Mouse (Mus musculus) erythroblast, adult 5-6 weeks (primary cell): ENCODE measurements around the gene Kmt2b. TPM values are rescaled to one million over a fixed set of nuclear protein-coding genes. Genes with fewer than 3 reads are reported as not detected.

Experiments used
- ATAC-seq: replicated peaks from 2 replicates; pipeline ENCODE4 v1.8.0; 2016; ENCODE audit warnings: moderate number of reproducible peaks, mild to moderate bottlenecking, moderate TSS enrichment, inconsistent platforms; ENCODE audit not compliant: poor library complexity, low FRiP score, severe bottlenecking
- total RNA-seq, 2 experiments: library from RNA; stranded (forward) in 1 of 2; stranded (reverse) in 1 of 2; fragments of 150-400 nt in 1 of 2; fragments of 200-764, 138-1000 nt in 1 of 2; gene quantifications; 2 replicates each; pipeline versions ENCODE4 v1.2.3 to v1.2.4; 2015 to 2017; ENCODE audit warnings: low replicate concordance in 2 of 2

Gene Kmt2b
- total RNA-seq, 2 experiments from 2014 or later, result 14.9 to 35.0 TPM

DNA sequence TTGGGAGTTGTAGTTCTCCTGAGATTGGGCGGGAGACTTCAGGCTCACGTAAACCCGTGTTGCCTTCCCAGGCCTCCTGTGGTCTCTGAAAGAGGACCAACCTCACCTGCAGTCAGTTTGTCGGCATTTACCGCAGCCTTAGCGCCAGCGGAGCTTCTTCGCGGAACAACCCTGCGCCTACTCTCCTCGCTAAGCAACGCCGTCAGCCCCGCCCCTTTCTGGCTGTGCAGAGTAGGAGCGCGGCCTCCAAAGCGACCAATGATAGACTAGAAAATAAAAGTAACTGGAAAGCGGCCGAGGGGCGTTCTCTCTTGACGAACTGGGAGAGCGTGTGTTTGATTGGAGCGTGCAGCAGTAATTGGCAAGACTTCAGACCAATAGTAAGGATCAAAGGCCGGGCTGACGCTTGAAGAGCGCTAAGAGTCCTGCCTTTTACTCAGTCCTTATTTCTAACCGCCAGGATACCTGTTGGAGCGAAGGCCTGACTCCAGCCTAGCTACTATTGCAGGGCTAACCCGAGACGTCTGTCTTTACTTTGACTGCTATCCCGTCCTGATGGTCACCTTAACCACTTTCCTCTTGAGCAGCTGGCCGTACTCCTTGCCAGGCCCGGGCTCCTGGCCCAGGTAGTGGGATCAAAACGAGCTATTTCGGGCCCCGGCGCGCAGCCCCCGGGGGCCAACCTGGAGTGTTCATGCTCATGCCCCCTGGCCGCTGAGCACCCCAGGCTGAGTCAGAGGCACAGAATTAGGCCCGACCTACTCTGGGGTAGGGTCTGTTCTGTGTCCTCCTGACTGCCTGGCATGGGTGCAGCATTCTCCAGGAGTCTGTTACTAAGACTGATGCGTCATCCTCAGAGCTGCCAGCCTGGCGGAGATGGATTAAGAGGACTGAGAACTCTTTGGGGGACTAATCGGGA, 36.2 kb downstream of the Kmt2b start, which contains the start of the genes Hspb6 and Proser3:
Hspb6 (plus strand) TSS at position 77 of the 919 bp plus-strand sequence.
Proser3 (minus strand) TSS at position 198 of the 919 bp plus-strand sequence.
- ATAC-seq, result peak; percentile 89

DNA sequence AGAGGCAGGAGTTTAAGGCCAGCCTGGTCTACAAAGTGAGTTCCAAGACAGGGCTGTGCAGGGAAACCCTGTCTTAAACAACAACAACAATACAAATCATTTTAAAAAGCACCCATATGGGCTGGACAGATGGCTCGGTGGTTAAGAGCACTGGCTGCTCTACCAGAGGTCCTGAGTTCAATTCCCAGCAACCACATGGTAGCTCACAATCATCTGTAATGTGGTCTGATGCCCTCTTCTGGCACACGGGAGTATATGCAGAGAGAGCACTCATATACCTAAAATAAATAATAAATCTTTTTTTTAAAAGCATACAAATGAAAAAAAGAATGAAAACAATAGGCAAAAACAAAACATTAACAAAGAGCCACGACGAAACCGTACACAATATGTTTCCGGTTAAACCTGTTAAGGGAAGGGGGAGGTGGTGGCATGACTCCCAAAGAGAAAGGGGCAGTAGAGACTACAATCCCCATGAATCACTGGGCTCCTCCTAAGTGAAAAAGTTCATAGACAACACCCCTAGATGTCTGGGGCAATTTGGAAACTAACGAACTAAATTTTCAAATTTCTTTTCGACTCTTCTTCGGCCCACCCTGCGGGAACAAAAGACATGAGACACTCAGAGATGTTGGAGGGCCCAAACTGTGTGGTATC, 37.0 kb downstream of the Kmt2b start:
- peak; percentile 59 for ATAC-seq

DNA sequence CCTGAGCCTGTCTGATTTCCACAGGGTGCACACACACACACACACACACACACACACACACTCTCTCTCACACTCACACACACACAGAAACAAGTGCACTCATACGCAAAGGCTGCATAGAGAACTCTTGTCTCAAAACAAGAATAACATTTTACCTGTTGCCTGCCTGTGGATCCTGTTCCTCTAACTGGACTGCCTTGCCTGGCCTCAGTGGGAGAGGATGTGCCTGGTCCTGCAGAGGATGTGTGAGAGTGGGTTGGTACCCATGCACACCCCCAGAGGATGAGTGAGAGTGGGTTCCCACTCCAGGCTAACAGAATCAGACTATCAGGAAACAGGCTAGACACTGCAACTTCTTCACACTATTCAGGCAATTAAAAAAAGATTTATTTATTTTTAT, 37.9 kb downstream of the Kmt2b start:
- ATAC-seq, result no peak

DNA sequence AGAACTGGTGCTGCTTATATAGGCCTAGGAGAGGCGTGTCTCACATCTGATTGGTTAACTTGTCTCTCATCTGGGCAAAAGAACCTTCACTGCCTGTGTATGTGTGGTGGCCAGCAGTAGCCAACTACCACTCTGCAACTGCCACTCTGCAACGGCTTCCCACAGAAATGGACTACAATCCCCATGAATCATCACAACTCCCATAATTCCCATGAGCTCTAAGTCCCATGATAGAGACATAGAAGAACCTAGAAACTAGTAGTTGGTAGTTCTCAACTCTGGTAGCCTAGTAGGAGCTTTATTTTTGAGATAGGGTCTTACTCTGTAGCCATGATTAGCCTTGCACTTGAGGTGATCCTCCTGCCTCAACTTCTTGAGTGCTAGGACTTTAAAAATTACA, 38.6 kb downstream of the Kmt2b start:
- no peak for ATAC-seq

DNA sequence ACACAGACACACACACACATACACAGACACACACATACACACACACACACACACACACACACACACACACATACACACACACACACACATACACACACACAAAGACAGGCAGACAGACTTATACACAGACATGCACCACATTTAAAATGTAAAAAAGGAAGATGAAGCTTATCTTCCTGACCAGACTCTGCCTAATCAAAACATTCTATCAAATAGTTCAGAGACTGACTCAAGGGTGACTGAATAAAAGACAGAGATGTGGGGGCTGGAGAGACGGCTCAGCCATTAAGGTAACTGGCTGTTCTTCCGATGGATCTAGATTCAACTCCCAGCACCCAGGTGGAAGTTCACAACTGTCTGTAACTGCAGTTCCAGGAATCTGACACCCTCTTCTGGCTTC, 44.2 kb downstream of the Kmt2b start:
- peak; percentile 29; the same call in 1 of the 2 replicates for ATAC-seq

DNA sequence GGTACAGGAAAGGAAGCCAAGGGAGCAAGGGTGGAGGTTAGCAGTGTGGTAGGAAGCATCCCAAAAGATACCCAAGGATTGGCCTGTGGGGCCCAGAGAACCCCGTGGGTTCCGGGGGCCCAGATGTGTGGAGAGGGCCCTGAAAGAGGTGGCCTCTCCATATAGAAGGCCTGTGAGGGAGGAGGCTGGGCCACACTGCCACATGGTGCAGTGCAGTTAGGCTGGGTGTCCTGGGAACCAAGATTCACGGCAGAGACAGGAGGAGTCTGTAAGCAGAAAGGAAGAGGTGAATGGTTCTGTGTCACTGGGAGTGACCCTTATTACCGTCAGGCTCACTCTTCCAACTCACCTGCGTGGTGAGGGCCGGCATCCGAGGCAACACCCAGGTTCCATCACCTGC, 48.0 kb downstream of the Kmt2b start:
- ATAC-seq, result no peak

DNA sequence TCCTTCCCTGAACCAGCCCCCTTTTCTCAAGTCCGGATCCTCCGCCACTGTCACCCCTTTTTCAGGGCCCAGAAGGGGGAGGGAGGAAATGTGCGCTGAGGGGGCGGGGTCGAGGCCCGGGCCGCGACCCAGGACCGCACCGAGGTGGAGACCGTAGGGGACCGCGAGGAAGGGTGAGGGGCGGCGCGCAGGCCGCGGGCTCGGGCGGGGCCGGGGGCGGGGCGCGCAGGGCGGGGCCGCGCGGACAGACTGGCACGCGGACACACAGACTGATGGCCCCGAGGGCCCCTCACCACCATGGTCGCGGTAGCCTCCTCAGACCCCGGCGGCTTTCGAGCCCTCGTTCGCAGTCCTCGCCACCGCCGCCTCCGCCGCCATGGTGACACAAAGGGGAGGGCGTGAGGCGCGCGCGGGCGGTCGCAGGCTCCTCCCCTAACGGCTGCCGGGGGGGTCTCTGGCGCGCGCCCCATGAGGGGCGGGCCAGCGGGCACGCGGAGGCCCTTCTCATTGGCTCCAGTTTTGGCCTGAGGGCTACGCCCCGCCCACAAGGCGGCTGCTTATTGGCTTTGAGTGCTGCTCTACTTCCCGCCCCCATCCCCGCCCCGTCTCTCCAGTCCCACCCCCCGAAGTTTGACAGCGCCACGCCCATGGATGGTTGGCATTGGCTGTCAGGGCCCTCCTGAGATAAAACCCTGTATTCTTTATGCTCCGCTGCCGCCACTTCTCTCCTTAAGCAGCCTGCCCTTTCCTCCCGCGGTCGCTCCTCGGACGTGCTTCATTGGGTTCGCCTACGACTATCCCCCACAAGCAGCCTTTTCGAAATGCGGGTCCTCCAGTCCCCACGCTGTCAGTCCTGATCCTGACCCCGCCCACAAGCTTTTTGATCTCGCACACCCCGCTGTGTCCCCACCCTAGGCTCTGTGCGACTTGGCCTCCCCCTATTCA, 53.6 kb downstream of the Kmt2b start, which contains the start of gene Arhgap33:
Arhgap33 (minus strand) TSS at position 428 of the 945 bp plus-strand sequence.
- peak; percentile 89 for ATAC-seq

DNA sequence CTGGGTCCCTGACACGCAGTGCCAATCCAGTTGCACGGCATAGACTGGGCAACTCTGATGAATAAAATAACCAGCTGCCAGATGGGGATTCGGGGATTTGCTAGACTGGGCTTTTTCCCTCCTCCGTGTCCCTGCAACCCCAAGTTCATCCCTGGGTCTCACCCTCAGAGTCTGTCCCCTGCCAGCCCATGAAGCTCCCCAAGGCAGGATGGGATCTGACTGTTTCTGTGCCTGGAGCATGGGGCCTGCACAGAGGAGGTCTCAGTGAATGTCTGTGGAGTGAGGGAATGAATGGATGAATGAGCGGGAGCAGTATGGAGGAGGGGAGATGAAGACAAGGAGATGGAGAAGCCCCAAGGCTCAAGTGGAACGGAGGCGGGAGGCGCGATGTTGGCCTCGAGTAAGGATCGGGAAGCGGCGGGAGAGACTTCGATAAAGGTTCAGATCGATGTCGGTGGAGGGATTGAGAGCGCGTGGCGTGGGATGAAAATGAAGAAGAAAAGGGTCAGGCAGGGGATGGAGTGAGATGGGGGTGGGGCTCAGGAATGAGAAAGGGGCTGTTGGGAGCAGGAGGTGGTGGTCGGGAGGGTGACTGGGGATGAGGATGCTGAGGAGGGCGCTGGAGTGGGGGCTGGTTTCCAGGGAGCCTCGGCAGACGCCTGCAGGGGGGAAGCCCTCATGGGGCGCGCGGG, 54.4 kb downstream of the Kmt2b start:
- ATAC-seq, result no peak

DNA sequence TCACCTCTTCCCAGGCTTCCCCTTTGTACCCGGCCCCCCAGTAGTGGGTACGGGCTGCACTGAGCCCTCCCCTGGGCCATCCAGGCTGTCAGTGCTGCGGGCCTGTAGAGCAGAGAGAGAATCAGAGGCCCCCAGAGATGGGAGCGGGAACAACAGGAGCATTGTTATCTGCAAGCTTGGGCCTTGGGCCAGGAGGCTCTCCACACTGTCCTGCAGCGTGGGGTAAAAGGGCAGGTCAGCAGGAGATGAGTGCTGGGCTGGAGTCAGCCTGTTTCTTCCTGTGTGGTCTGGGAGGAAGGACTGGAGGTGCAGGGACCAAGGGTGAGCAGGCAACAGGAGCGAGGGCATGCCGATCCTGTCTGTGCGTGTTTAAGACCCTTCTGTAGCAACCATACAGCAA, 55.6 kb downstream of the Kmt2b start:
- ATAC-seq, result no peak

DNA sequence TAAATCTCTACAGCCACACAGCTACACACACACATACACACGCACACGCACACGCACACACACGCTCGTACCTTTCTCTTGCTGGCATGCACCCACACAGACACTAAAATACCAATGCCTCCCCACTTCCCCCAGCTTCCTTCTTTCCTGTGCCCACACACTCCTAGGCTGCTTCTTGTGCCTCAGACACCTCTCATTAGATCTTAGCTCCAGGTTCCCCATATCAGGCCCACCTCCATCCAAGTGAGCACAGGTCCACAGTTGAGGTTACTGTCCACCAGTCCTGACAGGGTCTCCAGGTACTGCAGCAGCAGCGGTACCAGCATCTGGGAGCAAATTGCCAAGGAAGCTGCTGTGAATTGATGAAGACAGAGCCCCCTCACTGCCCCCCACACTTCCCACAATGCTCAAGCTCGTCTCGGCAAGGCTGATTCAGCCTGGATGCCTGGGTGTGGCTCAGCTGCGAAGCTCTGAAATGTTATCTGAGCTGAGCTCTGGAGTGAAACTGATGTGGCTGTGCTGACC, 57.2 kb downstream of the Kmt2b start:
- no peak for ATAC-seq

DNA sequence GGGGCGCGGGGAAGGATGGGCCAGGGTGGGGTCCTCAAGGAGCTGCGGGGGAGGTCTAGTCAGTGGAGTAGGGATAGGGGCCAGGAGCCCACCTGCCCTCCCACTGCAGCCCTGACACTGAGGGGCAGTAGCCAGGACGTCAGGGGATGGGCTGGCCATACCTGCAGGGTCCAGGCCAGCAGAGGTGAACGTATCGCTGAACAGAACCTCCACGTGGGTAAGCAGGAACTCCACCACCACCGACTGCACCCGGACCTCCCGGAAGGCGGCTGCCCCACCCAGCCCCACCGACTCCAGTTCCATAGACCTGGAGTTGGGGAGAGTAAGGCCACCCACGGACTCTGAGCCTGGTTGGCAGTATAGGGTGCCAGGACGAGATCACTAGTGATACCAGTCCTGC, 61.5 kb downstream of the Kmt2b start:
- ATAC-seq, result no peak

DNA sequence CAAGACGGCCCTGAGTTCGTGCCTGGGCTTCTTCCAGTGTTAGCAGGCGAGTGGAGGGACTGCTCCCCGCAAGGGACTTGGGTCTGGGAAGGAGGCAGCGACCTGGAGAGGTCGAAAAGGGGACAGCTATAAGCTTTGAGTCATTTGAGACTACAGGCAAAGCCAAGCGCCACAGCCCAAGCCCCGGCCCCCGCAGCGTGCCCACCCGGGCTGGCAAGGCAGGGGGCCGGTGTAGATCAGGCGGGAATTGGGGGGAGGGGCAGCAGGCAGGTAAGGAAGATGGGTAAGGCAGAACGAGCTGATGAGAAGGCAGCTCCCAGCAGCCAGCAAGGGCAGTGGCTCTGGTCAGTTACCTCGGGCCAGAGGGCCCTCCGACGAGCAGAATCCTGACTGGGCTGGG, 62.1 kb downstream of the Kmt2b start:
- no peak for ATAC-seq

DNA sequence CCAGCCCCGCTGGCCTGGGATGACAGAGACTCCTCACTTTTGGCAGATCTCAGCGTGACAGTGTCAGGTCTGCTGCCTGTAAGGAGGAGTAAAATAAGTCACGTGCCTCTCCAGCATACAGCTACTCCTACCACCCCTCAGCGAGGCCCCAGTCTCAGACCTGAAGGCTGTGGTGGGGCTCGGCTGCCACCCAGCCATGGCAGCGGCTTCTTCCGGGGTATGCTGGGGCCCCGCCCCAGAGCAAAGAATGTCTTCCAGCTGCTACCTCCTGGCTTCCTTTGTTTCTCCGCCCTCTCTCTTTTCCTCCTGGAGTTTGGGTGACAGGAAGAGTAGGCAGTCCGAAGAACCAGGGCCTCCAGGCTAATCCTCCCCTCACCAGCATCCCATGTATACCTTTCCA, 62.6 kb downstream of the Kmt2b start:
- ATAC-seq, result no peak

DNA sequence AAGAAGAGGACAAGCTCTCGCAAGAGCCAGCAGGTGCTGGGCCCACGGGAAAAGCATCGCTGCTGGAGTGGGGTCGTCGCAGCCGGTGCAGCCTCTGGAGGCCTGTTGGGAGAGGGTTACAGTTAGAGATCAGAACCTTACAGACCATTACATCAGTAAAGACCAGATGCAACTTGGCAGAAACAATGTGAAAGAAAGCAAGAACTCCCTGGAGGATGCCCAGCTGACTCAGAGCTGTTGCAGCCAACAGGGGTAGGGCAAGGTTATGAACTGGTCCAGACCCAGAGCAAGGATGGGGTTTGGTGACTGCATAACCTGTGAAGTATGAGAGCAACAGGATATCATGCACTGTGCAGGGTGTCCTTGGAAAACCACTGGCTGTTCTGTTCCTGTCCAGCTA, 64.0 kb downstream of the Kmt2b start:
- ATAC-seq, result no peak

DNA sequence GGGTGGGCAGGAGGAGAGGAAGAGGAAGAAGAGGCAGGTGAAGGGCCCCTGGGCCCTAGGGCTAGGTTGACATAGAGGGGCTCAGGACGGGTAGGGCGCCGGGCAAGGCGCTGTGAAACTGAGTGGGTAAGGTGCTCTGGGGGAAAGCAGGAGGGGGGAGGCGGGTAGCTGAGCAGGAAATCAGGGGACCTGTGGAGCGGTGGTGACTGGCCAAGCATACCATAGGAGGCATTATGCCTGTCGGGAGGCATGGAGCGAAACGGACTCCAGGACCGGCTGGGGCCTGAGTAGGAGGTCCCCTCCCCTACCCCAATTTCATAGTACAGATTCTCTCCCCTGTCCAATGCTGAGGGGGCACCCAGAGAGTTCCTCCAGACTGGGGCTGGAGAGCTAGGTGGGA, 65.7 kb downstream of the Kmt2b start:
- ATAC-seq, result no peak

DNA sequence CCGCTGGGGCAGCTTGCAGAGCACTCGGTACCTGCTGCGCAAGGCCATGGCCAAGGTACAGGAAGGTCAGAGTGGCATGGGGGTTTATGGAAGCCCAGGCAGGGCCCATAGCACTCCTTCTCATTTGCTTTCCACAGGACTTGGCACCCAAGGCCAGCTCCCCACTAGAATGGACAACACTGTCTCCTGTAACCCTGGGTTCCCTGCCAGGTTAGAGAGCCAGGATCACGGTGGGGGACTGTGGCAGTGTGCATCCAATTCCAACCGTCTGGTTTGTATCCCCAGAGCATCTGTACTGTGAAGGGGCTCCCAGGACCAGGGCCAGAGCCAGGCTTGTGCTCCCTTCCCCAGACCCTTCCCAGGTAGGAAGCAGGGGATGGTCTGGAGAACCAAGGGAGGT, 67.7 kb downstream of the Kmt2b start:
- no peak for ATAC-seq

DNA sequence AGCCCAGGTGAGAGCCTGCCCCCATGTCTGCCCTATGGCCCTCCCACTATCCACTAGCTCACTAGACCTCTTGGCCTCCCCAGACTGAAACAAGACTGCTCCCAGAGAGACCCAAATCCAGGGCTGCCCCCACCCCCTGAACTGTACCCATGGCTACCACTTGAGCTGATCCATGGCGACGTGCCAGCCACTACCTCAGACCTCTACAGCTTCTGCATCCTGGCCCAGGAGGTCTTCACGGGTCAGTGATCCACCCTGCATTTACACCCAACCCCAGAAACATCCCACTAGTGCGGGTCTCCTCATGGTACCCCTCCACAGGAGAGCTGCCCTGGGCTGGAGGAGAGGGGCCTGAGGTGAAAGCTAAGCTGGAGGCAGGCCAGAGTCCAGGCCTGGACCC, 68.1 kb downstream of the Kmt2b start:
- no peak for ATAC-seq
